Mouse (Mus musculus) MEL (cell line): ENCODE results near the gene Shmt1. TPM values are rescaled to one million over a fixed set of nuclear protein-coding genes. Genes with fewer than 3 reads are reported as not detected.

Experiments used
- DNase-seq: peaks from one replicate; pipeline ENCODE4 v3.0.0; 2011; ENCODE audit warnings: low read depth, low spot score
- H3K27ac ChIP-seq: 2 replicates; pipeline ENCODE4 v1.5.1; 2012; ENCODE audit warnings: low read depth, mild to moderate bottlenecking, control low read depth, low read length, moderate library complexity; ENCODE audit not compliant: control insufficient read depth
- H3K27me3 ChIP-seq, 2 experiments: fragments of 150-350 bp in 1 of 2; sonication (generic) in 1 of 2; 2 replicates each; pipeline ENCODE4 v1.6.1; 2012; ENCODE audit warnings: low read length in 2 of 2, mild to moderate bottlenecking in 2 of 2, improper control_type of control experiment in 1 of 2, moderate library complexity in 1 of 2; ENCODE audit not compliant: insufficient read depth in 2 of 2, control insufficient read depth in 1 of 2
- H3K36me3 ChIP-seq, 2 experiments: 2 replicates each; pipeline ENCODE4 v1.6.1; 2012 to 2014; ENCODE audit warnings: low read length in 2 of 2, improper control_type of control experiment in 1 of 2, inconsistent platforms in 1 of 2, mild to moderate bottlenecking in 1 of 2; ENCODE audit not compliant: insufficient read depth in 2 of 2, control insufficient read depth in 1 of 2
- H3K4me1 ChIP-seq, 2 experiments: fragments of 150-350 bp in 1 of 2; sonication (generic) in 1 of 2; 2 replicates each; pipeline ENCODE4 v1.6.1; 2012; ENCODE audit warnings: low read length in 2 of 2, improper control_type of control experiment in 1 of 2, mild to moderate bottlenecking in 1 of 2; ENCODE audit not compliant: insufficient read depth in 2 of 2, control insufficient read depth in 1 of 2
- H3K4me3 ChIP-seq, 2 experiments: fragments of 150-350 bp in 1 of 2; sonication (generic) in 1 of 2; 2 replicates each; pipeline ENCODE4 v1.5.1; 2012; ENCODE audit warnings: low read depth in 2 of 2, low read length in 2 of 2, mild to moderate bottlenecking in 2 of 2, moderate library complexity in 2 of 2, control low read depth in 1 of 2, improper control_type of control experiment in 1 of 2; ENCODE audit not compliant: control insufficient read depth in 1 of 2, insufficient read depth in 1 of 2
- H3K79me2 ChIP-seq: 2 replicates; pipeline ENCODE4 v1.6.1; 2012; ENCODE audit warnings: mild to moderate bottlenecking, low read length, moderate library complexity; ENCODE audit not compliant: control insufficient read depth, poor library complexity, insufficient read depth
- H3K9ac ChIP-seq: 2 replicates; pipeline ENCODE4 v1.6.1; 2012; ENCODE audit warnings: low read depth, mild to moderate bottlenecking, control low read depth, low read length, moderate library complexity; ENCODE audit not compliant: control insufficient read depth, poor library complexity, severe bottlenecking
- H3K9me3 ChIP-seq: fragments of 150-350 bp; sonication (generic); replicated peaks from 2 replicates; pipeline ENCODE4 v1.6.1; 2012; ENCODE audit warnings: mild to moderate bottlenecking, low read length, improper control_type of control experiment, moderate library complexity; ENCODE audit not compliant: insufficient read depth
- BHLHE40 ChIP-seq: IDR thresholded peaks from 2 replicates; pipeline ENCODE4 v1.6.1; 2012; ENCODE audit warnings: low read depth, mild to moderate bottlenecking, inconsistent platforms, low read length, improper control_type of control experiment, borderline replicate concordance
- CHD1 ChIP-seq: IDR thresholded peaks from 2 replicates; pipeline ENCODE4 v1.6.1; 2012; ENCODE audit warnings: low read depth, mild to moderate bottlenecking, inconsistent platforms, low read length, improper control_type of control experiment
- CHD2 ChIP-seq: IDR thresholded peaks from 2 replicates; pipeline ENCODE4 v1.6.1; 2011; ENCODE audit warnings: low read length, improper control_type of control experiment
- CTCF ChIP-seq, 3 experiments: IDR thresholded peaks in 2 of 3; conservative IDR thresholded peaks in 1 of 3; 2 replicates each; pipeline ENCODE4 v1.5.1; 2011 to 2012; ENCODE audit warnings: low read length in 3 of 3, low read depth in 2 of 3, mild to moderate bottlenecking in 2 of 3, improper control_type of control experiment in 1 of 3, inconsistent platforms in 1 of 3, mixed read lengths in 1 of 3, moderate library complexity in 1 of 3; ENCODE audit not compliant: control insufficient read depth in 1 of 3, insufficient read depth in 1 of 3, poor library complexity in 1 of 3, severe bottlenecking in 1 of 3
- E2F4 ChIP-seq: IDR thresholded peaks from 2 replicates; pipeline ENCODE4 v1.6.1; 2011; ENCODE audit warnings: low read depth, low read length, improper control_type of control experiment, borderline replicate concordance
- ELF1 ChIP-seq: IDR thresholded peaks from 2 replicates; pipeline ENCODE4 v1.6.1; 2014; ENCODE audit warnings: low read depth, mild to moderate bottlenecking, inconsistent platforms, low read length, improper control_type of control experiment, moderate library complexity
- EP300 ChIP-seq, 2 experiments: IDR thresholded peaks; 2 replicates each; pipeline ENCODE4 v1.6.1; 2011; ENCODE audit warnings: improper control_type of control experiment in 2 of 2, low read length in 2 of 2, low read depth in 1 of 2, mild to moderate bottlenecking in 1 of 2
- ETS1 ChIP-seq: IDR thresholded peaks from 2 replicates; pipeline ENCODE4 v1.6.1; 2012; ENCODE audit warnings: low read depth, mild to moderate bottlenecking, inconsistent platforms, low read length, improper control_type of control experiment, moderate library complexity
- GABPA ChIP-seq: IDR thresholded peaks from 2 replicates; pipeline ENCODE4 v1.6.1; 2012; ENCODE audit warnings: low read depth, mild to moderate bottlenecking, inconsistent platforms, low read length, improper control_type of control experiment, moderate library complexity
- GATA1 ChIP-seq: IDR thresholded peaks from 2 replicates; pipeline ENCODE4 v1.6.1; 2011; ENCODE audit warnings: low read depth, low read length, improper control_type of control experiment
- HCFC1 ChIP-seq: IDR thresholded peaks from 2 replicates; pipeline ENCODE4 v1.6.1; 2012; ENCODE audit warnings: low read depth, mild to moderate bottlenecking, inconsistent platforms, low read length, improper control_type of control experiment, moderate library complexity
- JUND ChIP-seq: IDR thresholded peaks from 2 replicates; pipeline ENCODE4 v1.6.1; 2011; ENCODE audit warnings: low read depth, mild to moderate bottlenecking, improper control_type of control experiment, low read length
- KAT2A ChIP-seq: conservative IDR thresholded peaks from 2 replicates; pipeline ENCODE4 v1.6.1; 2012; ENCODE audit warnings: low read depth, low read length, improper control_type of control experiment, inconsistent platforms
- MAFK ChIP-seq: IDR thresholded peaks from 2 replicates; pipeline ENCODE4 v1.6.1; 2011; ENCODE audit warnings: low read depth, mild to moderate bottlenecking, low read length, improper control_type of control experiment, borderline replicate concordance
- MAX ChIP-seq: IDR thresholded peaks from 2 replicates; pipeline ENCODE4 v1.6.1; 2011; ENCODE audit warnings: low read length, improper control_type of control experiment
- MAZ ChIP-seq: IDR thresholded peaks from 2 replicates; pipeline ENCODE4 v1.6.1; 2012; ENCODE audit warnings: low read depth, mild to moderate bottlenecking, inconsistent platforms, low read length, improper control_type of control experiment
- MEF2A ChIP-seq: IDR thresholded peaks from 2 replicates; pipeline ENCODE4 v1.6.1; 2014; ENCODE audit warnings: low read depth, mild to moderate bottlenecking, inconsistent platforms, low read length, improper control_type of control experiment; ENCODE audit not compliant: poor library complexity, insufficient replicate concordance, severe bottlenecking; ENCODE audit errors: extremely low read depth
- MYB ChIP-seq: IDR thresholded peaks from 2 replicates; pipeline ENCODE4 v1.6.1; 2011; ENCODE audit warnings: mild to moderate bottlenecking, low read depth, low read length, improper control_type of control experiment
- MYC ChIP-seq: IDR thresholded peaks from 2 replicates; pipeline ENCODE4 v1.6.1; 2011; ENCODE audit warnings: low read depth, mild to moderate bottlenecking, low read length, improper control_type of control experiment, moderate library complexity
- NELFE ChIP-seq: IDR thresholded peaks from 2 replicates; pipeline ENCODE4 v1.6.1; 2011; ENCODE audit warnings: low read depth, low read length, improper control_type of control experiment
- NRF1 ChIP-seq: IDR thresholded peaks from 2 replicates; pipeline ENCODE4 v1.6.1; 2014; ENCODE audit warnings: low read depth, mild to moderate bottlenecking, inconsistent platforms, low read length, improper control_type of control experiment, moderate library complexity; ENCODE audit not compliant: poor library complexity, insufficient read depth, severe bottlenecking
- POLR2A ChIP-seq, 2 experiments: IDR thresholded peaks; 2 replicates each; pipeline ENCODE4 v1.6.1; 2011 to 2012; ENCODE audit warnings: low read length in 2 of 2, mild to moderate bottlenecking in 2 of 2, control low read depth in 1 of 2, improper control_type of control experiment in 1 of 2, low read depth in 1 of 2, moderate library complexity in 1 of 2; ENCODE audit not compliant: control insufficient read depth in 1 of 2, insufficient read depth in 1 of 2, poor library complexity in 1 of 2
- POLR2AphosphoS2 ChIP-seq: IDR thresholded peaks from 2 replicates; pipeline ENCODE4 v1.6.1; 2011; ENCODE audit warnings: low read length, improper control_type of control experiment
- POLR2AphosphoS5 ChIP-seq: IDR thresholded peaks from 2 replicates; pipeline ENCODE4 v1.6.1; 2012; ENCODE audit warnings: low read depth, borderline replicate concordance, mild to moderate bottlenecking, inconsistent platforms, low read length, moderate library complexity, mixed read lengths
- RAD21 ChIP-seq: IDR thresholded peaks from 2 replicates; pipeline ENCODE4 v1.6.1; 2011; ENCODE audit warnings: mild to moderate bottlenecking, low read depth, low read length, improper control_type of control experiment
- RCOR1 ChIP-seq: IDR thresholded peaks from 2 replicates; pipeline ENCODE4 v1.6.1; 2012; ENCODE audit warnings: low read depth, mild to moderate bottlenecking, inconsistent platforms, low read length, improper control_type of control experiment
- SIN3A ChIP-seq: IDR thresholded peaks from 2 replicates; pipeline ENCODE4 v1.6.1; 2012; ENCODE audit warnings: low read length, improper control_type of control experiment, inconsistent platforms
- SMC3 ChIP-seq: IDR thresholded peaks from 2 replicates; pipeline ENCODE4 v1.6.1; 2011; ENCODE audit warnings: low read depth, low read length, improper control_type of control experiment
- TAL1 ChIP-seq: IDR thresholded peaks from 2 replicates; pipeline ENCODE4 v1.6.1; 2012; ENCODE audit warnings: mild to moderate bottlenecking, inconsistent platforms, low read length, moderate library complexity, mixed read lengths
- TBP ChIP-seq: IDR thresholded peaks from 2 replicates; pipeline ENCODE4 v1.8.0; 2011; ENCODE audit warnings: low read depth, low read length, improper control_type of control experiment
- TCF12 ChIP-seq: IDR thresholded peaks from 2 replicates; pipeline ENCODE4 v1.6.1; 2014; ENCODE audit warnings: low read depth, mild to moderate bottlenecking, inconsistent platforms, low read length, improper control_type of control experiment, moderate library complexity
- UBTF ChIP-seq: IDR thresholded peaks from 2 replicates; pipeline ENCODE4 v1.6.1; 2012; ENCODE audit warnings: low read depth, mild to moderate bottlenecking, inconsistent platforms, low read length, improper control_type of control experiment, moderate library complexity, borderline replicate concordance; ENCODE audit not compliant: insufficient read depth
- USF1 ChIP-seq: IDR thresholded peaks from 2 replicates; pipeline ENCODE4 v1.6.1; 2014; ENCODE audit warnings: low read depth, mild to moderate bottlenecking, inconsistent platforms, low read length, improper control_type of control experiment, moderate library complexity
- USF2 ChIP-seq, 2 experiments: IDR thresholded peaks; 2 replicates each; pipeline ENCODE4 v1.6.1; 2011 to 2012; ENCODE audit warnings: improper control_type of control experiment in 2 of 2, low read length in 2 of 2, borderline replicate concordance in 1 of 2, inconsistent platforms in 1 of 2, low read depth in 1 of 2, mild to moderate bottlenecking in 1 of 2; ENCODE audit not compliant: insufficient read depth in 1 of 2
- ZC3H11A ChIP-seq: IDR thresholded peaks from 2 replicates; pipeline ENCODE4 v1.6.1; 2012; ENCODE audit warnings: low read depth, mild to moderate bottlenecking, inconsistent platforms, low read length, improper control_type of control experiment
- ZKSCAN1 ChIP-seq: IDR thresholded peaks from 2 replicates; pipeline ENCODE4 v1.6.1; 2012; ENCODE audit warnings: low read depth, mild to moderate bottlenecking, inconsistent platforms, low read length, improper control_type of control experiment, moderate library complexity
- ZMIZ1 ChIP-seq: IDR thresholded peaks from 2 replicates; pipeline ENCODE4 v1.6.1; 2012; ENCODE audit warnings: low read depth, mild to moderate bottlenecking, inconsistent platforms, low read length, improper control_type of control experiment, moderate library complexity
- ZNF384 ChIP-seq: IDR thresholded peaks from 2 replicates; pipeline ENCODE4 v1.6.1; 2012; ENCODE audit warnings: low read depth, mild to moderate bottlenecking, inconsistent platforms, low read length, improper control_type of control experiment
- polyA plus RNA-seq, 2 experiments: library from polyadenylated mRNA; stranded (reverse) in 1 of 2; unstranded in 1 of 2; fragments of >175 nt in 1 of 2; fragments of >200 nt in 1 of 2; gene quantifications; 2 replicates each; pipeline versions ENCODE4 v1.2.1 to v1.2.4; 2012; ENCODE audit warnings: low replicate concordance in 2 of 2, low read depth in 1 of 2; ENCODE audit not compliant: insufficient read length in 2 of 2, insufficient read depth in 1 of 2, missing spikeins in 1 of 2
- total RNA-seq: library from RNA; depleted of rRNA; stranded (reverse); fragments of 300-350 nt; gene quantifications from 2 replicates; pipeline ENCODE4 v1.2.3, GENCODE M21; 2012

Shmt1 gene
- total and polyA plus RNA-seq, 3 experiments = 55.3 to 71.4 TPM; not detected in 1

GRCm38 (mm10) chr11:60774841-60775240 is 36.7 kb downstream of the Shmt1 start:
- Histone ChIP-seq H3K4me1 (peaks cover 0 to 38% of the 10 kb centered on the region in 2 experiments; a peak in 3 of 4 replicates), H3K27ac (no peak overlapping the region), H3K36me3 (peaks cover 0 to 43% of the 10 kb centered on the region in 2 experiments; a peak in 2 of 4 replicates), H3K9me3 (no peaks in the 10 kb centered on the region), H3K79me2 (peaks cover 68% of the 10 kb centered on the region), H3K9ac (no peak overlapping the region), H3K27me3 (no peaks in the 10 kb centered on the region), H3K4me3 (no peak overlapping the region)
- peak; percentile 91 for DNase-seq
- TF ChIP-seq ZMIZ1 (no peak), CHD1 (no peak), ELF1 (no peak), TAL1 (peak; percentile 95), MAX (no peak), GATA1 (peak; percentile 95), TCF12 (peak; percentile 85), MAZ (no peak), POLR2AphosphoS2 (no peak), MYB (no peak), ZC3H11A (no peak), SIN3A (peak; percentile 77), E2F4 (no peak), HCFC1 (0 out of 2 replicates have a peak, but pooled peaks have one; percentile 29), ZNF384 (no peak), CHD2 (no peak), JUND (no peak), GABPA (no peak), USF2 (IDR thresholded peaks at IDR 0.05; ENCODE audit: borderline replicate concordance in 1 of 2, insufficient read depth in 1 of 2, low read depth in 1 of 2, low read length in 2 of 2) (no peak), CTCF (IDR thresholded peaks at IDR 0.05 in 2 of 3, conservative IDR thresholded peaks at IDR 0.05 in 1 of 3; ENCODE audit: control insufficient read depth in 1 of 3, insufficient read depth in 1 of 3, low read depth in 2 of 3, low read length in 3 of 3, poor library complexity in 1 of 3, severe bottlenecking in 1 of 3) (no peak), NELFE (no peak), ETS1 (peak; percentile 73; the same call in 1 of the 2 replicates), POLR2A (IDR thresholded peaks at IDR 0.05; ENCODE audit: control insufficient read depth in 1 of 2, insufficient read depth in 1 of 2, low read depth in 1 of 2, low read length in 2 of 2, poor library complexity in 1 of 2) (no peak), RCOR1 (peak; percentile 99), BHLHE40 (peak; percentile 46; the same call in 1 of the 2 replicates), RAD21 (no peak), MEF2A (no peak), NRF1 (no peak), MYC (no peak), ZKSCAN1 (no peak), KAT2A (no peak), MAFK (peak; percentile 66; the same call in 1 of the 2 replicates), TBP (no peak), POLR2AphosphoS5 (no peak), UBTF (no peak), USF1 (no peak), SMC3 (no peak), EP300 (IDR thresholded peaks at IDR 0.05; ENCODE audit: low read depth in 1 of 2, low read length in 2 of 2) (peak; percentile 84 to 93)
